Mouse (Mus musculus) cortical plate, adult 2 months (tissue): ENCODE data around the gene Fam120a.

Source experiments
- CTCF ChIP-seq: fragments of 200-500 bp; IDR thresholded peaks from 2 replicates; pipeline ENCODE4 v1.5.1; 2011; ENCODE audit warnings: mild to moderate bottlenecking, control low read depth, low read length; ENCODE audit not compliant: insufficient read depth; ENCODE audit errors: extremely low read depth
- POLR2A ChIP-seq: fragments of 200-500 bp; IDR thresholded peaks from 2 replicates; pipeline ENCODE4 v1.6.1; 2011; ENCODE audit warnings: mild to moderate bottlenecking, low read length, control low read depth; ENCODE audit not compliant: insufficient read depth; ENCODE audit errors: extremely low read depth

DNA sequence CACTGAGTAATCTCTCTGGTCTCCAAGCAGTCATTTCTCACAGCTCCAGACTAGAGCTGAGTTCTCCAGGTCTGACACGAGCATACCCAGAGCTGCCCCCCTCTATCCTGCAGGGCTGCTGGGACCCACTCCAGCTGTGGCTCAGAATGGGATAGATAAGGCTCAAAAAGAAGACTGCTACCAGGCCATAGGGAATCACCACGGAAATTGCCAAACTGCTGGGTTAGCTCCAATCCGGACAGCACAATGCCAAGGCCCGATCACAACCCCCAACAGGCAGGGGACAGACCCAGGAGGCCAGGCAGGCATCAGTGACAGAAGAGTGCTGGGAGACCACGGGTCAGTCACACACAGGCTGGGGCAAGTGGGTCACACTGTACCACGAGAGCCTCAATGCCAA, 109.8 kb downstream of the Fam120a start:
- no peak for TF ChIP-seq CTCF
- no peak for TF ChIP-seq POLR2A
